In genomic region chr5:108760002-108760401, GRCm38 (mm10) we compare ENCODE assay signal across 50 mouse cellular contexts. TPM values are rescaled to one million over a fixed set of nuclear protein-coding genes. Genes with fewer than 3 reads are reported as not detected.
"Had no signal": no experiment of that assay in that cellular context is flagged by ENCODE, and none has a peak within 500 bp of the region (broad histone marks: within the 10 kb centered on the region; RNA-seq: fewer than 3 reads in every experiment).

No protein-coding gene starts in this region.

- H3K4me3 ChIP-seq: heart, embryonic 10.5 days; heart, embryonic 12.5 days; heart, embryonic 13.5 days; heart, embryonic 15.5 days; hindbrain, embryonic 10.5 days; hindbrain, embryonic 12.5 days; hindbrain, embryonic 13.5 days; hindbrain, embryonic 15.5 days; kidney, embryonic 15.5 days; layer of hippocampus, adult 2 months; left cerebral cortex, adult 2 months had no signal

- ATAC-seq: hindbrain, embryonic 16.5 days; hindbrain, postnatal 0 days; inflammation-experienced regulatory T-cells, adult 6 months had no signal

- DNase-seq: heart, postnatal 10 days; heart, postnatal 14 days; heart, postnatal 36 days; heart, postnatal 4 days; kidney, adult 11 months; kidney, adult 18-20 months; kidney, adult 2 months; kidney, adult 8-10 months; kidney, adult 9 months; kidney, postnatal 10 days; kidney, postnatal 14 days; kidney, postnatal 25 days; kidney, postnatal 36 days; kidney, postnatal 4 days; layer of hippocampus, adult 9-11 months; layer of hippocampus, postnatal 36 days had no signal

- H3K36me3 ChIP-seq: heart, embryonic 10.5 days; heart, embryonic 12.5 days; heart, embryonic 13.5 days; heart, embryonic 15.5 days; hindbrain, embryonic 10.5 days; hindbrain, embryonic 12.5 days; hindbrain, embryonic 13.5 days; hindbrain, embryonic 15.5 days; kidney, embryonic 15.5 days had no signal

- H3K9me3 ChIP-seq: heart, embryonic 10.5 days; heart, embryonic 12.5 days; heart, embryonic 13.5 days; heart, embryonic 15.5 days; hindbrain, embryonic 10.5 days; hindbrain, embryonic 12.5 days; hindbrain, embryonic 13.5 days; hindbrain, embryonic 15.5 days; kidney, embryonic 15.5 days had no signal

- H3K27me3 ChIP-seq: heart, embryonic 12.5 days; heart, embryonic 13.5 days; heart, embryonic 15.5 days; hindbrain, embryonic 12.5 days; hindbrain, embryonic 13.5 days; hindbrain, embryonic 15.5 days; kidney, embryonic 15.5 days had no signal

- H3K9ac ChIP-seq: heart, embryonic 12.5 days; heart, embryonic 13.5 days; heart, embryonic 15.5 days; hindbrain, embryonic 12.5 days; hindbrain, embryonic 13.5 days; hindbrain, embryonic 14.5 days; hindbrain, embryonic 15.5 days; kidney, embryonic 15.5 days had no signal

- H3K4me2 ChIP-seq: heart, embryonic 11.5 days; heart, embryonic 12.5 days; heart, embryonic 13.5 days; heart, embryonic 15.5 days; hindbrain, embryonic 12.5 days; hindbrain, embryonic 13.5 days; hindbrain, embryonic 14.5 days; hindbrain, embryonic 15.5 days; kidney, embryonic 15.5 days had no signal

- H3K27ac ChIP-seq: heart, embryonic 10.5 days; heart, embryonic 13.5 days; heart, embryonic 15.5 days; hindbrain, embryonic 10.5 days; hindbrain, embryonic 12.5 days; hindbrain, embryonic 13.5 days; hindbrain, embryonic 14.5 days; hindbrain, embryonic 15.5 days; hindbrain, postnatal 0 days; kidney, embryonic 15.5 days; kidney, postnatal 0 days; layer of hippocampus, adult 2 months; left cerebral cortex, adult 2 months had no signal

- H3K4me1 ChIP-seq: heart, embryonic 10.5 days; heart, embryonic 12.5 days; heart, embryonic 13.5 days; heart, embryonic 15.5 days; hindbrain, embryonic 10.5 days; hindbrain, embryonic 12.5 days; hindbrain, embryonic 13.5 days; hindbrain, embryonic 15.5 days; kidney, embryonic 15.5 days had no signal

RNA-seq across cellular contexts. Expression of gene Rnf212, which starts 14.8 kb away (rescaled TPM):
- total RNA-seq: heart, adult 8-10 months; heart, postnatal 10 days; heart, postnatal 14 days; heart, postnatal 25 days; heart, postnatal 36 days; heart, postnatal 4 days; hematopoietic stem cell, adult 5-6 weeks; hindbrain, postnatal 0 days; layer of hippocampus, adult 18-20 months; layer of hippocampus, adult 2 months; layer of hippocampus, adult 8-10 months; layer of hippocampus, postnatal 10 days; layer of hippocampus, postnatal 14 days; layer of hippocampus, postnatal 25 days; layer of hippocampus, postnatal 36 days; left cerebral cortex, adult 18-20 months; left cerebral cortex, adult 2 months; left cerebral cortex, adult 8-10 months had no signal
- polyA plus RNA-seq: heart, embryonic 14.5 days; heart, embryonic 15.5 days; heart, embryonic 16.5 days; heart, postnatal 0 days; hindbrain, embryonic 13.5 days; hindbrain, embryonic 14.5 days; hindbrain, embryonic 15.5 days; hindbrain, embryonic 16.5 days; hindbrain, postnatal 0 days; inflammation-experienced regulatory T-cells, adult 6 months; intestine, embryonic 14.5 days; kidney, adult 2 months; kidney, embryonic 14.5 days; kidney, embryonic 15.5 days; kidney, postnatal 0 days had no signal

RNA-seq across cellular contexts. Expression of gene Tmed11, which starts 35.2 kb away (rescaled TPM):
- total RNA-seq: heart, adult 8-10 months; heart, postnatal 10 days; heart, postnatal 14 days; heart, postnatal 25 days; heart, postnatal 36 days; heart, postnatal 4 days; hematopoietic stem cell, adult 5-6 weeks; hindbrain, postnatal 0 days; layer of hippocampus, adult 18-20 months; layer of hippocampus, adult 2 months; layer of hippocampus, adult 8-10 months; layer of hippocampus, postnatal 10 days; layer of hippocampus, postnatal 14 days; layer of hippocampus, postnatal 25 days; layer of hippocampus, postnatal 36 days; left cerebral cortex, adult 18-20 months; left cerebral cortex, adult 2 months; left cerebral cortex, adult 8-10 months had no signal
- polyA plus RNA-seq: heart, embryonic 10.5 days; heart, embryonic 11.5 days; heart, embryonic 12.5 days; heart, embryonic 13.5 days; heart, embryonic 14.5 days; heart, embryonic 15.5 days; heart, embryonic 16.5 days; heart, postnatal 0 days; hindbrain, embryonic 10.5 days; hindbrain, embryonic 11.5 days; hindbrain, embryonic 12.5 days; hindbrain, embryonic 13.5 days; hindbrain, embryonic 14.5 days; hindbrain, embryonic 15.5 days; hindbrain, embryonic 16.5 days; hindbrain, postnatal 0 days; inflammation-experienced regulatory T-cells, adult 6 months; intestine, embryonic 14.5 days; kidney, adult 2 months; kidney, embryonic 14.5 days; kidney, embryonic 15.5 days; kidney, embryonic 16.5 days; kidney, postnatal 0 days had no signal

RNA-seq across cellular contexts. Expression of gene Vmn2r8, which starts 48.6 kb away (rescaled TPM):
- total RNA-seq: heart, adult 8-10 months; heart, postnatal 10 days; heart, postnatal 14 days; heart, postnatal 25 days; heart, postnatal 36 days; heart, postnatal 4 days; hematopoietic stem cell, adult 5-6 weeks; hindbrain, postnatal 0 days; layer of hippocampus, adult 18-20 months; layer of hippocampus, adult 2 months; layer of hippocampus, adult 8-10 months; layer of hippocampus, postnatal 10 days; layer of hippocampus, postnatal 14 days; layer of hippocampus, postnatal 25 days; layer of hippocampus, postnatal 36 days; left cerebral cortex, adult 18-20 months; left cerebral cortex, adult 2 months; left cerebral cortex, adult 8-10 months had no signal
- polyA plus RNA-seq: heart, embryonic 10.5 days; heart, embryonic 11.5 days; heart, embryonic 12.5 days; heart, embryonic 13.5 days; heart, embryonic 14.5 days; heart, embryonic 15.5 days; heart, embryonic 16.5 days; heart, postnatal 0 days; hindbrain, embryonic 10.5 days; hindbrain, embryonic 11.5 days; hindbrain, embryonic 12.5 days; hindbrain, embryonic 13.5 days; hindbrain, embryonic 14.5 days; hindbrain, embryonic 15.5 days; hindbrain, embryonic 16.5 days; hindbrain, postnatal 0 days; inflammation-experienced regulatory T-cells, adult 6 months; intestine, embryonic 14.5 days; kidney, adult 2 months; kidney, embryonic 14.5 days; kidney, embryonic 15.5 days; kidney, embryonic 16.5 days; kidney, postnatal 0 days had no signal
